Mouse (Mus musculus) hindbrain, embryonic 11.5 days (tissue): Measurements from ENCODE around the gene Pex12. TPM values are rescaled to one million over a fixed set of nuclear protein-coding genes. Genes with fewer than 3 reads are reported as not detected.

ENCODE experiments used
- ATAC-seq: fragments of 200-750 bp; cut with Nextera tagmentation; 2 replicates; pipeline ENCODE4 v1.8.0; 2017; ENCODE audit warnings: mild to moderate bottlenecking, moderate TSS enrichment, moderate library complexity; ENCODE audit not compliant: low FRiP score
- DNase-seq: peaks from one replicate; pipeline ENCODE4 v3.0.0-alpha.2; 2015; ENCODE audit warnings: low spot score
- H3K27ac ChIP-seq: fragments of 300-500 bp; sonication (generic); 2 replicates; pipeline ENCODE4 v1.5.1; 2014; ENCODE audit warnings: mild to moderate bottlenecking, low read depth, low read length
- H3K27me3 ChIP-seq: fragments of 300-500 bp; sonication (generic); 2 replicates; pipeline ENCODE4 v1.6.1; 2014; ENCODE audit warnings: mild to moderate bottlenecking, low read length, moderate library complexity, mixed read lengths; ENCODE audit not compliant: control insufficient read depth, insufficient read depth
- H3K36me3 ChIP-seq: fragments of 300-500 bp; sonication (generic); 2 replicates; pipeline ENCODE4 v1.6.1; 2014; ENCODE audit warnings: mild to moderate bottlenecking, low read length, moderate library complexity, mixed read lengths; ENCODE audit not compliant: control insufficient read depth, insufficient read depth
- H3K4me1 ChIP-seq: fragments of 300-500 bp; sonication (generic); replicated peaks from 2 replicates; pipeline ENCODE4 v1.6.1; 2014; ENCODE audit warnings: low read length, mixed read lengths; ENCODE audit not compliant: control insufficient read depth, insufficient read depth
- H3K4me2 ChIP-seq: fragments of 300-500 bp; sonication (generic); replicated peaks from 2 replicates; pipeline ENCODE4 v1.6.1; 2014; ENCODE audit warnings: mild to moderate bottlenecking, low read depth, low read length
- H3K4me3 ChIP-seq: fragments of 300-500 bp; sonication (generic); 2 replicates; pipeline ENCODE4 v1.5.1; 2014; ENCODE audit warnings: low read depth, low read length
- H3K9ac ChIP-seq: fragments of 300-500 bp; sonication (generic); 2 replicates; pipeline ENCODE4 v1.6.1; 2014; ENCODE audit warnings: low read depth, low read length
- H3K9me3 ChIP-seq: fragments of 300-500 bp; sonication (generic); 2 replicates; pipeline ENCODE4 v1.6.1; 2016; ENCODE audit warnings: low read length; ENCODE audit not compliant: control insufficient read depth
- WGBS: fragments of 180-500 bp; shearing (Covaris S2); extraction: QIAGEN DNeasy Blood & Tissue Kit; methylation state at CpG from one replicate; pipeline ENCODE4 v1.1.7; 2014; 5-methylcytosine and 5-hydroxymethylcytosine counted together
- polyA plus RNA-seq: library from polyadenylated mRNA; unstranded; fragments of >200 nt; fragmentation: Nextera tagmentation; extraction: Ambion mirVana; gene quantifications from 2 replicates; pipeline ENCODE4 v1.2.1, GENCODE M21; 2014

The Pex12 gene
- polyA plus RNA-seq, 1 experiment from 2014 or later = 20.3 TPM

DNA sequence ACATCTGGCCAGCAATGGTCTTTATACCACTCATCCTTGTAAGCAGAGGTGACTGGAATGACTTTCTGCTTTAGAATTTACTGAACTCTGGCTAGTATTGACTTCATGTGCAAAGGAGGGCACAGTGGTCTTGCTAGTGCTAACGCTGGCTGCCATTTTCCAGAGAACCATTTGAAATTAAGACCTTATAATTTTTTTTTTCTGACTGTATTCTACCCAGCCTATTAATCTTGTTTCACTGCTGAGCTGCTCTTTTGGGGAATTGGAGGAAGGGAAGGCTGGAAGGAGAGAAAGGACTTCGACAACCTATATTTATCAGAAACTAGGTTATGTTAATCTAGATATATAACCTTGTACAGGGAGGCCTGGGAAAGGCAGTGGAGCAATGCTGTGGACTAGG is 2.1 kb upstream of the Pex12 start:
- no peaks in the 10 kb centered on the region for H3K27me3 ChIP-seq
- DNase-seq (no peak), ATAC-seq (no peak)
- H3K4me3 ChIP-seq = no peak overlapping the region
- no peaks in the 10 kb centered on the region for H3K9me3 ChIP-seq
- H3K27ac ChIP-seq = no peak overlapping the region
- H3K9ac ChIP-seq = no peak overlapping the region
- H3K4me1 ChIP-seq = no peaks in the 10 kb centered on the region; the same call in 1 of the 2 replicates
- 93% methylated on average over 2 of the region's 2 CpGs for WGBS
- no peaks in the 10 kb centered on the region for H3K36me3 ChIP-seq
- no peak overlapping the region for H3K4me2 ChIP-seq

DNA sequence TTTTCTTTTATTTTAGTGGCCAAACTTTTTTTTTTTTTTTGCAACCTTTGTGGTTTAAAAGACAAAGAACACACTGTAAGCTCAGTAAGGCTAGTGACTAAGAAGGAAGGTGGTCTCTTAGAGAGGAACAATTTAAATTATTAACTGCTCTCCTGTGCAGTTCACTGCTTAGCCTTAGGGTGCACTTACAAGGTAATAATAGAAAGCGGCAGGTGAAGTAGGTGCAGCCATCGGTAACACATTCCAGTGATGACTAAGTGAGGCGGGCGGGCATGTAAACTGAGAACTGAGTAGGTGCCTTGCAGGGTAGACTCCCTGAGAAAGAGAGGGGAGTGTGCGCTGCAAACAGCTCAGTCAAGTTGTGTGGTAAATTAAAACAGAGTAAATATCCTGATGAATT is 1.4 kb upstream of the Pex12 start:
- no peaks in the 10 kb centered on the region for H3K27me3 ChIP-seq
- DNase-seq (no peak), ATAC-seq (no peak)
- H3K36me3 ChIP-seq = no peaks in the 10 kb centered on the region
- H3K4me2 ChIP-seq = peak overlapping the region; percentile 63
- no peaks in the 10 kb centered on the region; the same call in 1 of the 2 replicates for H3K4me1 ChIP-seq
- no peaks in the 10 kb centered on the region for H3K9me3 ChIP-seq
- WGBS = 69% methylated on average over 5 of the region's 5 CpGs
- no peak overlapping the region for H3K27ac ChIP-seq
- H3K9ac ChIP-seq = peak overlapping the region; percentile 32; the same call in 1 of the 2 replicates
- peak overlapping the region; percentile 88 for H3K4me3 ChIP-seq

DNA sequence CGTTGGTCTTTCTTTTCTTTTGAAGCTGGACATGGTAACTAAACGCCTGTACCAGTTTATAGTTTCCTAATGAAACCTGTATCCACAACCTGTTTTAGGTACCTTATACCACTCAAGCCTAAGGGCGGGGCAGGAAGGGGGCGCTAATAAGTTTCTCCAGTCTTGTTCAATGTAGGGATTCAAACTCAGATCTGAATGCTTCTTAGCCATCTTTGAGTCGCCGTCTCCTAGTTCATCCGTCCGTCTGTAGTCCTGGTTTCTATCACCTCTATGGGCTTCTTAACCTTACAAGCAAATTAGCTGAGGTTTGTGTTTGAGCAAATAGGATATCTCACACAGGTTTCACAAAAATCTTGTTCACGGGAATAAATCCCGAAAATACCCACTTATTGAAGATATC is 262 bp downstream of the Pex12 start:
- no peaks in the 10 kb centered on the region for H3K36me3 ChIP-seq
- ATAC-seq = no peak
- H3K9me3 ChIP-seq = no peaks in the 10 kb centered on the region
- peak; percentile 16 for DNase-seq
- H3K4me3 ChIP-seq = peak overlapping the region; percentile 88
- peak overlapping the region; percentile 97 for H3K9ac ChIP-seq
- H3K27ac ChIP-seq = no peak overlapping the region
- H3K27me3 ChIP-seq = no peaks in the 10 kb centered on the region
- 10% methylated on average over 10 of the region's 10 CpGs for WGBS
- peak overlapping the region; percentile 62 for H3K4me2 ChIP-seq
- H3K4me1 ChIP-seq = peaks cover 8% of the 10 kb centered on the region

DNA sequence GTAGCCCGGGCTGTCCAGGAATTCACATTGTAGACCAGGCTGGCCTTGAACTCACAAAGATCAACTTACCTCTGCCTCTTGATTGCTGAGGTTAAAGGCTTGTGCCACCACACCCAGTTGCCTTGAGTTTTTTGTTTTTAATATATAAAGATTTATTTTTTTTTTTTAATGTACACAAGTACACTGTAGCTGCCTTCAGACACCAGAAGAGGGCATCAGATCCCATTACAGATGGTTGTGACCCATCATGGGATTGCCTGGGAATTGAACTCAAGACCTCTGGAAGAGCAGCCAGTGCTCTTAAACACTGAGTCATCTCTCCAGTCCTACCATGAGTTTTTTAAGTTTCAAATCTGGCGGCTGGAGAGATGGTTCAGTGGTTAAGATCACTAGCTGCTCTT is 955 bp downstream of the Pex12 start:
- no peak for ATAC-seq
- DNase-seq = no peak
- no peak overlapping the region for H3K27ac ChIP-seq
- no peak overlapping the region for H3K4me2 ChIP-seq
- H3K4me1 ChIP-seq = peaks cover 8% of the 10 kb centered on the region
- 62% methylated on average over 2 of the region's 2 CpGs for WGBS
- no peaks in the 10 kb centered on the region for H3K9me3 ChIP-seq
- H3K9ac ChIP-seq = no peak overlapping the region
- no peaks in the 10 kb centered on the region for H3K27me3 ChIP-seq
- no peaks in the 10 kb centered on the region for H3K36me3 ChIP-seq
- H3K4me3 ChIP-seq = no peak overlapping the region

DNA sequence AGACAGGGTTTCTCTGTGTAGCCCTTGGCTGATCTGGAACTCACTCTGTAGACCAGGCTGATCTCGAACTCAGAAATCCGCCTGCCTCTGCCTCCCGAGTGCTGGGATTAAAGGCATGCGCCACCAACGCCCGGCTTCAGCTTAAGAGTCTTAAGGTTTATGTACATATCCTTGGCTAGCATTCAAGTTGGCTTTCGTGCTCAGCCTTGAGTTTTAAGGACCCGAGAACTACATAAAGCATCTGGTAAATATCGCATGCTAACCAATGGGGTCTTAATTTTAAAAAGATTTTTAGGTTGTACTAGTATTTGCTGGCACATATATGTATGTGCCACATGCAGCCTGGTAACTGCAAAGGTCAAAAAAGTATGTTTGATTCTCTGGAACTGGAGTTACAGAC is 2.7 kb downstream of the Pex12 start:
- ATAC-seq (no peak), DNase-seq (no peak)
- H3K27ac ChIP-seq = no peak overlapping the region
- no peaks in the 10 kb centered on the region for H3K9me3 ChIP-seq
- no peak overlapping the region for H3K9ac ChIP-seq
- peaks cover 8% of the 10 kb centered on the region for H3K4me1 ChIP-seq
- 96% methylated on average over 9 of the region's 9 CpGs for WGBS
- no peaks in the 10 kb centered on the region for H3K27me3 ChIP-seq
- no peaks in the 10 kb centered on the region for H3K36me3 ChIP-seq
- no peak overlapping the region for H3K4me2 ChIP-seq
- no peak overlapping the region for H3K4me3 ChIP-seq

DNA sequence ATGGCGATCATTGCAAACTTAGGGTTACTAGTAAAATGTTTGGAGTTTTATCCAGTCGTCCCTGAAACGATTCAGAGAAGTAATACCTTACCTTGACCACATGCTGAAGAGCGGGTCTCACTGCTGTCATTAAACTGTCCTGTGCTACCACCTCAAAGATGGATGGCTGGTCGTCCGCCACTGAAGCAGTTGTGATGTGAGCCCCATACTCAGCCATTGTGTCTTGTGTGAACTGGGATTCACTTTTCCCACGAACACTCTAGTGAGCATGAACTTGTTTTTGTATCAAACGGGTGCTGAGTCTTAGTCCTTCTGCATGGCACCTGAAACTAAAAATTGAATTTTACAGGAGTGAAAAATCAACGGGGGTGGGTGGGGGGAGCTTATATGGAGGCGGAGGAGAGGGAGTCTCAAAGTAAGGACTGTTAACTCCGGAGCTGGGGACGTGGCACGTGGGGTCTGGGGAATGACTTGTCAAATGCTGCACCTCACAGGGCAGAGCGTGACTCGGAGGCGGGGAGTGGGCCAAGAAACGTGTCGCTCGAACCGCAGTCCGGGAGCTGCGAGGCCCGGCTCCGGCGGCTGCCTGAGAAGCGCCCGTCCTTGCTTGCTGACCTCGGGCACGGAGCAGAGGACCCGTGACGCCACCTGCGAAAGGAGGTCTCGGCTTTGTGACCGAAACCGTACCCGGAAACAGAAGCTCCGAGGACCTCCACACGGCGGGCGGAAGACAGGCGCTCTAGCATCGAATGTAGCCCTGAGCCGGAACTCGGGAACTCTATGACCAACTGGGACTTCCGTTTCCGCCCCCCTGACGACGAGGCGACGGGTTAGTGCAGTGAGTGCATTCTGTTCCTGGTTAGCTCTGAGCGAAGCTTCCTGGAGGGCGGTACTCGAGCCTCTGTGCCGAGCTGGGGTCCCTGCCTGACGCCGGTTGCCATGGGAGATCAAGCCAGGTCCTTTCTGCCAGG is 3.9 kb downstream of the Pex12 start, which contains the start of gene Ap2b1:
TSS of gene Ap2b1 (plus strand) at position 800 of the 971 bp plus-strand sequence.
- peaks cover 8% of the 10 kb centered on the region; the same call in 1 of the 2 replicates for H3K4me1 ChIP-seq
- peak; percentile 94 for DNase-seq
- H3K27me3 ChIP-seq = no peaks in the 10 kb centered on the region
- no peaks in the 10 kb centered on the region for H3K36me3 ChIP-seq
- peak within 1 kb of the TSS; percentile 81 for H3K27ac ChIP-seq
- peak within 1 kb of the TSS; percentile 74 for H3K4me2 ChIP-seq
- ATAC-seq = peak; percentile 92
- H3K9ac ChIP-seq = peak within 1 kb of the TSS; percentile 79
- no peaks in the 10 kb centered on the region for H3K9me3 ChIP-seq
- H3K4me3 ChIP-seq = peak within 1 kb of the TSS; percentile 53
- whole genome bisulfite sequencing = 3% methylated on average over 56 of the region's 56 CpGs

DNA sequence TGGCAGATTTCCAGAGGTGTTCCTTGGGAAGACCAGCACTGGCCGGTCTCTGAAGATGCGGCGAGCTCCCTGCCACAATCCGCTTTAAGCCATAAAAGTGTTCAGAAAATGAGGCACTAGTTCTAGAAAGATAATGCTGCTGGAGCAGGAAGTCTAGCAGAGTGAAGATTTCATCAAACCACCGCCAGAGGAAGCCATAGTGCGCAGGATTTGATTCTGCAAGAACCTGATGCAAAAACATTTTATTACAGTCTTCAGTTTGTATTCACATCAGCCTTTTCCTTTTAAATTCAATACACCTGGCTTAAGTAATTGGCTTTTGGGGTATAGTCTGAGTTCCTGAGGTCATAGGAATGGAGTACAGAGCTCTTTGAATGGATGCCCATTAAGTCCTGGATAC is 4.6 kb downstream of the Pex12 start:
- peak overlapping the region; percentile 53 for H3K4me3 ChIP-seq
- no peak overlapping the region for H3K27ac ChIP-seq
- peaks cover 11% of the 10 kb centered on the region for H3K4me1 ChIP-seq
- no peaks in the 10 kb centered on the region for H3K27me3 ChIP-seq
- no peak for ATAC-seq
- no peaks in the 10 kb centered on the region for H3K36me3 ChIP-seq
- H3K9me3 ChIP-seq = no peaks in the 10 kb centered on the region
- DNase-seq = no peak
- 81% methylated on average over 6 of the region's 6 CpGs for WGBS
- H3K4me2 ChIP-seq = peak overlapping the region; percentile 74
- peak overlapping the region; percentile 79 for H3K9ac ChIP-seq

DNA sequence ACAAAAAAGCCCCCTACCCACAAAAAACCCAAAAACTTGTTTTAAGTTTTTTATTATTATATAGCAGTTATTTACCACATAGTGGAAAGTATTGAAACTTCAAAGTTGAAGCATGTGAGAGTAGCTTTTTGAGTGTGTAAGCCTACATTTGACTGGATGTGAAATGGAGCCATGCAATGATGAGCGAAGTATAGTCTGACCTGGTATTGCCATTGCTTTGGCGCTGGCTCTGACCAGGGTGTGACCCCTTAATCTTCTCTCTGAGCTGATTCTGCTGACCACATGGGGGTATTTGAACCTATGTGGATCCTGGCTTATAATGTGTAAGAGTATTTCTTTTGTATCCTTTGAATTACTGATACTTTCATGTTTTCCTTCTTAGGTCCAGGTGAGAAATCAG is 8.3 kb downstream of the Pex12 start:
- DNase-seq (no peak), ATAC-seq (no peak)
- H3K27ac ChIP-seq = no peak overlapping the region
- H3K27me3 ChIP-seq = no peaks in the 10 kb centered on the region
- H3K9me3 ChIP-seq = no peaks in the 10 kb centered on the region
- H3K4me3 ChIP-seq = no peak overlapping the region
- 92% methylated on average over 2 of the region's 2 CpGs for WGBS
- H3K9ac ChIP-seq = no peak overlapping the region
- peaks cover 11% of the 10 kb centered on the region for H3K4me1 ChIP-seq
- H3K4me2 ChIP-seq = no peak overlapping the region
- no peaks in the 10 kb centered on the region for H3K36me3 ChIP-seq

DNA sequence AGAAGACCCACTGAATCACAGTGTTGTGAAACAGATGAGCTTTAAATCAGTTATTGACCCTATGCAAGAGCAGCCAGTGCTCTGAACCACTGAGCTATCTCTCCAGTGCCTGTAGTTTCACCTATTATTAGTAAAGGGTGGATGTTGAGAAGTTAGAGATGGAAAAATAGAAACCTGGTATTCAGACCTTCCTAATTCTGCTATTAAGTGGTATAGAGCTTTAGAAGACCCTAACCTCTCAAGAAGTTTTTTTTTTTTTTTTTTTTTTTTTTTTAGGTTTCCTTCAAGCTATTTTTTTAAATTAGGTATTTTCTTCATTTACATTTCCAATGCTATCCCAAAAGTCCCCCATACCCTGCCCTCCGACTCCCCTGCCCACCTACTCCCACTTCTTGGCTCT is 9.2 kb downstream of the Pex12 start:
- DNase-seq = no peak
- H3K9ac ChIP-seq = peak overlapping the region; percentile 79; the same call in 1 of the 2 replicates
- no peaks in the 10 kb centered on the region for H3K36me3 ChIP-seq
- peak overlapping the region; percentile 76 for H3K4me2 ChIP-seq
- no peaks in the 10 kb centered on the region for H3K9me3 ChIP-seq
- peaks cover 10% of the 10 kb centered on the region for H3K4me1 ChIP-seq
- peak overlapping the region; percentile 64; the same call in 1 of the 2 replicates for H3K4me3 ChIP-seq
- ATAC-seq = no peak
- H3K27me3 ChIP-seq = no peaks in the 10 kb centered on the region
- 85% methylated on average over 1 of the region's 1 CpGs for WGBS
- no peak overlapping the region for H3K27ac ChIP-seq
